Mouse (Mus musculus) forebrain, embryonic 10.5 days (tissue): ENCODE measurements at regions not wholly inside any gene's neighbourhood (a gene's known extent, or its start where the extent isn't known, plus 50 kb on each side); places are given as distances from the start of the nearest gene placed in this dataset.

Experiments
- DNase-seq: peaks from one replicate; pipeline ENCODE4 v3.0.0-alpha.2; 2017; ENCODE audit warnings: low spot score; ENCODE audit errors: extremely low spot score
- H3K27ac ChIP-seq: fragments of 300-500 bp; sonication (generic); 2 replicates; pipeline ENCODE4 v1.5.1; 2016; ENCODE audit warnings: mild to moderate bottlenecking
- H3K27me3 ChIP-seq: fragments of 300-500 bp; sonication (generic); 2 replicates; pipeline ENCODE4 v1.6.1; 2016; ENCODE audit warnings: mild to moderate bottlenecking; ENCODE audit not compliant: poor library complexity, severe bottlenecking
- H3K36me3 ChIP-seq: fragments of 300-500 bp; sonication (generic); replicated peaks from 2 replicates; pipeline ENCODE4 v1.6.1; 2016; ENCODE audit warnings: mild to moderate bottlenecking, moderate library complexity
- H3K4me1 ChIP-seq: fragments of 300-500 bp; sonication (generic); 2 replicates; pipeline ENCODE4 v1.6.1; 2016
- H3K4me3 ChIP-seq: fragments of 300-500 bp; sonication (generic); 2 replicates; pipeline ENCODE4 v1.5.1; 2016; ENCODE audit warnings: mild to moderate bottlenecking, moderate library complexity
- H3K9me3 ChIP-seq: fragments of 300-500 bp; sonication (generic); 2 replicates; pipeline ENCODE4 v1.6.1; 2016; ENCODE audit warnings: mild to moderate bottlenecking, moderate library complexity
- WGBS: fragments of 180-500 bp; shearing (Covaris S2); methylation state at CpG from one replicate; pipeline ENCODE4 v1.1.7; 2016; 5-methylcytosine and 5-hydroxymethylcytosine counted together

DNA sequence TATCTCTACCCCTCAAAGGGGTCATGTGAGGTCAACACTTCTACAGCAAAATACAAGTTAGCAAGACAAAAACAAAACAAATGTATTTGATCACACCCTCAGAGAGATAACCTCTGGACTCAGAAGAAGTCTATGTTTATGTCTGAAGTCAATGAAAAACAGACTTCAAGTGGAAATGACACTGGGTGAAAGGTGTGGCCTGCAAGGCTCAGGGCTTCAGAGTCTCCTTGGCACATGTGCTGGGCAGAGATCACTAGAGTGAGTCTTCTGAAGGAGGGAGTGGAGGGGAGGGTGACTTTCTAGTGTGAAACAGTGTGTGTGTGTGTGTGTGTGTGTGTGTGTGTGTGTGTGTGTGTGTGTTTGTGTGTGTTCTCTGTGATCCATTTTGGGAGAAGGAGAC is 68.2 kb downstream of the Il12a start:
- H3K4me3 ChIP-seq: no peak overlapping the region
- H3K27ac ChIP-seq: no peak overlapping the region
- H3K36me3 ChIP-seq: no peaks in the 10 kb centered on the region
- no peaks in the 10 kb centered on the region for H3K9me3 ChIP-seq
- no peak for DNase-seq
- H3K4me1 ChIP-seq: peaks cover 17% of the 10 kb centered on the region
- no peaks in the 10 kb centered on the region for H3K27me3 ChIP-seq

DNA sequence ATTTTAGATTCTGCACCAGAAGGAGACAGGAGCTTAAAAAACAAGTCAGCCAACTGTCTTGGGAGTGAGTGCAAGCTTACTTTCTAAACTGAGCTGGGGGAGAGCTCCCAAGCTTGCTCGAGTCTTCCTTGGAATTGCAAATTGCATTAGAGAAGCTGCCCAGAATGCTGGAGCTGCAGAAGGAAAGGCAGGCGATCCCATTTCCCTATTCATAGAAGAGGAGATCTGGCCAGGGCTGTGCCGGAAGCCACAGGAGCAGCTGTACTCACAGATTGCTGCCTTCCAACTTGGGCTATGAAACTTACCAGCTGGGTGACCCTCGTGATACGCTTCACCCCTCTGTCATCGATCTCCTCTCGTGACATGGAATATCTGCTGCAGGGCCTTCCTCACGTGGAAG is 68.9 kb downstream of the Il12a start:
- 62% methylated on average over 8 of the region's 8 CpGs for WGBS

DNA sequence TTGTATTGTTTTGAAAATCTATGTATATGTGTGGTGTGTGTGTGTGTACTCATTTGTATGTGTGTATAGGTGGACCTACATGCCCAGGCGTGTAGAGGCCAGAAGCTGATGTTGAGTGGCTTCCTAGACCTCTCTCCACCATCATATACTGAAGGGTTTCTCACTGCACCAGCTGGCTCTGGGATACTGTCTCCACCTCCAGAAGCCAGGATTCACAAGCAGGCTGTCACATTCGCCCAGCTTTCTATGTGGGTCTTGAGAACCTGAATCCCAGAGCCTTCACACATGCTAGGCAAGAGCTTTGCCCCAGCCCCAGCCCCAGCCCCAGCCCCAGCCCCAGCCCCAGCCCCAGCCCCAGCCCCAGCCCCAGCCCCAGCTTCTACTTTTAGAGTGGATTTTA is 70.4 kb downstream of the Il12a start:
- H3K27ac ChIP-seq: peak overlapping the region; percentile 67

More for the DNA sequence above, 68.9 kb downstream of the Il12a start:
- Histone ChIP-seq H3K27ac (no peak overlapping the region), H3K4me3 (no peak overlapping the region), H3K9me3 (no peaks in the 10 kb centered on the region), H3K4me1 (peaks cover 17% of the 10 kb centered on the region), H3K36me3 (no peaks in the 10 kb centered on the region), H3K27me3 (no peaks in the 10 kb centered on the region)
- no peak for DNase-seq

DNA sequence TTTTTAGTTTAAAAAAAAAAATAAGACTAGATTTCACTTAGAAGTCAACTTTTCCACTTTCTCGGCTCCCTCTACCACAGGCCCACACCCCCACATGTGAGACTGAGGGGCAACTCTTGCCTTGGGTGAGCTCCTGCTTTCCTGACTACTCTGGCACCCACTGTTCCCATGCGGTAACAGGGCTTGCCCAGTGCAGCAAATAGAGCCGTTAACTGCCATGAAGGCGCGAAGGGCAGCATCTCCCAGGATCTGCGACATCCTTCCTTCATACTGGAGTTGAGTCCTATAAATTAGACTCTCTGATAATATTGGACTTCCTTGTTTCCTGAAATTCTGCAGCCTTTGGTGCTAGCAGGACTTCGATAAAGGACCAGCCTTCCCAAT is 70.8 kb downstream of the Il12a start:
- H3K27me3 ChIP-seq: no peaks in the 10 kb centered on the region
- DNase-seq: no peak
- peaks cover 17% of the 10 kb centered on the region for H3K4me1 ChIP-seq
- WGBS: 71% methylated on average over 7 of the region's 7 CpGs
- H3K36me3 ChIP-seq: no peaks in the 10 kb centered on the region
- no peak overlapping the region for H3K4me3 ChIP-seq
- H3K27ac ChIP-seq: peak overlapping the region; percentile 67
- H3K9me3 ChIP-seq: no peaks in the 10 kb centered on the region

More for the DNA sequence above, 70.4 kb downstream of the Il12a start:
- DNase-seq: no peak
- Histone ChIP-seq H3K9me3 (no peaks in the 10 kb centered on the region), H3K36me3 (no peaks in the 10 kb centered on the region), H3K4me3 (no peak overlapping the region), H3K4me1 (peaks cover 17% of the 10 kb centered on the region), H3K27me3 (no peaks in the 10 kb centered on the region)
- WGBS: 72% methylated on average over 2 of the region's 2 CpGs

DNA sequence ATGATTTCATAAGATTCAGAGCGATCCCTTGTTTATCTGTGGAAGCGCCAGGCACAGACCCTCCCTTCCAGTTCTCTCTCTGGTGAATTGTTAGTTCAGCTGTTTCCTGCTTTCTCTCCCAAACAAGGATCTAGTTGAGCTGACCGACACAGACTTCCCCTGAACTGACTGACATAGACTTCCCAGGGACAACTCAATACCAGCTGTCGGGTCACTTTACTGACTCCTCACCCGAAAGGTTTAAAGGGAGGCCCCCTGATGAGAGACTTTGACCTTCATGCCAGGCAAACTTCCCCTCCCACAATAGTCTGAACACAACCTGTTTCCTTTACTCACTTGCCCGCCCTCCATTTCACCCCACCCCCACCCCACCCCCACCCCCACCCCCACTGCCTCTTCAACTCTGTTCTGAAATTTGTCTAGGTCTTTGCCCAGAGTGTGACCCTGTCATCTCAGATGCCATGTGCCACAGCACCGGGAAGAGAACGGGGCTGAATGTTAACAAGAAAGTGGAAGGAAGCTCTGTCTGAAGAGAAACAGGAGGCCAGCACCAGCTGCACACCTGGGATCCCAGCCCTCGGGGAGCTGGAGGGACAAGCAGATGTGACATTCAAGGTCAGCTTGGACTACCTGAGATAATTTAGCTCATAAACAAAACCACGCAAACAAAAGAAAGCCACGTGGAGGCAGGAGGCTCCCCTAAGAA is 71.3 kb downstream of the Il12a start:
- WGBS: 43% methylated on average over 11 of the region's 11 CpGs
- no peak overlapping the region for H3K4me3 ChIP-seq
- DNase-seq: peak; percentile 23
- H3K27ac ChIP-seq: peak overlapping the region; percentile 56
- H3K9me3 ChIP-seq: no peaks in the 10 kb centered on the region
- peaks cover 17% of the 10 kb centered on the region for H3K4me1 ChIP-seq
- no peaks in the 10 kb centered on the region for H3K27me3 ChIP-seq
- no peaks in the 10 kb centered on the region for H3K36me3 ChIP-seq

GRCm38 (mm10) chr3:68762988-68763387 is 72.5 kb downstream of the Il12a start:
- no peak overlapping the region for H3K4me3 ChIP-seq
- DNase-seq: no peak
- no peaks in the 10 kb centered on the region for H3K9me3 ChIP-seq
- no peaks in the 10 kb centered on the region for H3K36me3 ChIP-seq
- H3K27me3 ChIP-seq: no peaks in the 10 kb centered on the region
- peaks cover 17% of the 10 kb centered on the region for H3K4me1 ChIP-seq
- 93% methylated on average over 8 of the region's 8 CpGs for WGBS
- H3K27ac ChIP-seq: no peak overlapping the region

GRCm38 (mm10) chr3:68764336-68764735 is 73.9 kb downstream of the Il12a start:
- H3K36me3 ChIP-seq: no peaks in the 10 kb centered on the region
- H3K4me3 ChIP-seq: no peak overlapping the region
- no peaks in the 10 kb centered on the region for H3K27me3 ChIP-seq
- H3K4me1 ChIP-seq: peaks cover 17% of the 10 kb centered on the region
- H3K27ac ChIP-seq: no peak overlapping the region
- DNase-seq: no peak
- no peaks in the 10 kb centered on the region for H3K9me3 ChIP-seq
- WGBS: 92% methylated on average over 4 of the region's 4 CpGs

- 90% methylated on average over 7 of the region's 7 CpGs for WGBS
- H3K27ac ChIP-seq: no peak overlapping the region
Observed at GRCm38 (mm10) chr3:68764917-68765598, 74.6 kb downstream of the Il12a start.

GRCm38 (mm10) chr3:68771579-68771978 is 81.1 kb downstream of the Il12a start:
- H3K27ac ChIP-seq: no peak overlapping the region

More at GRCm38 (mm10) chr3:68764917-68765598, 74.6 kb downstream of the Il12a start:
- Histone ChIP-seq H3K36me3 (no peaks in the 10 kb centered on the region), H3K9me3 (no peaks in the 10 kb centered on the region), H3K4me3 (no peak overlapping the region), H3K4me1 (peaks cover 17% of the 10 kb centered on the region), H3K27me3 (no peaks in the 10 kb centered on the region)
- no peak for DNase-seq

GRCm38 (mm10) chr3:68777801-68778200 is 87.4 kb downstream of the Il12a start:
- H3K36me3 ChIP-seq: no peaks in the 10 kb centered on the region
- no peaks in the 10 kb centered on the region for H3K9me3 ChIP-seq
- H3K27me3 ChIP-seq: no peaks in the 10 kb centered on the region
- H3K27ac ChIP-seq: no peak overlapping the region
- peaks cover 20% of the 10 kb centered on the region for H3K4me1 ChIP-seq
- DNase-seq: no peak
- H3K4me3 ChIP-seq: no peak overlapping the region
- 87% methylated on average over 2 of the region's 2 CpGs for WGBS

More at GRCm38 (mm10) chr3:68771579-68771978, 81.1 kb downstream of the Il12a start:
- 93% methylated on average over 3 of the region's 3 CpGs for WGBS
- Histone ChIP-seq H3K36me3 (no peaks in the 10 kb centered on the region), H3K27me3 (no peaks in the 10 kb centered on the region), H3K9me3 (no peaks in the 10 kb centered on the region), H3K4me3 (no peak overlapping the region), H3K4me1 (no peaks in the 10 kb centered on the region)
- no peak for DNase-seq

- WGBS: 89% methylated on average over 16 of the region's 16 CpGs
- Histone ChIP-seq H3K27me3 (no peaks in the 10 kb centered on the region), H3K4me3 (no peak overlapping the region), H3K36me3 (no peaks in the 10 kb centered on the region), H3K9me3 (no peaks in the 10 kb centered on the region), H3K27ac (no peak overlapping the region), H3K4me1 (peaks cover 27% of the 10 kb centered on the region)
- no peak for DNase-seq
Observed at GRCm38 (mm10) chr3:68778354-68779040, 88.1 kb downstream of the Il12a start.

GRCm38 (mm10) chr3:68780843-68781242 is 88.5 kb upstream of the 1110032F04Rik start:
- H3K36me3 ChIP-seq: no peaks in the 10 kb centered on the region
- H3K27ac ChIP-seq: peak overlapping the region; percentile 30; the same call in 1 of the 2 replicates
- H3K4me1 ChIP-seq: peaks cover 36% of the 10 kb centered on the region
- no peaks in the 10 kb centered on the region for H3K9me3 ChIP-seq
- WGBS: 73% methylated on average over 7 of the region's 7 CpGs
- DNase-seq: no peak
- H3K27me3 ChIP-seq: no peaks in the 10 kb centered on the region
- H3K4me3 ChIP-seq: no peak overlapping the region

DNA sequence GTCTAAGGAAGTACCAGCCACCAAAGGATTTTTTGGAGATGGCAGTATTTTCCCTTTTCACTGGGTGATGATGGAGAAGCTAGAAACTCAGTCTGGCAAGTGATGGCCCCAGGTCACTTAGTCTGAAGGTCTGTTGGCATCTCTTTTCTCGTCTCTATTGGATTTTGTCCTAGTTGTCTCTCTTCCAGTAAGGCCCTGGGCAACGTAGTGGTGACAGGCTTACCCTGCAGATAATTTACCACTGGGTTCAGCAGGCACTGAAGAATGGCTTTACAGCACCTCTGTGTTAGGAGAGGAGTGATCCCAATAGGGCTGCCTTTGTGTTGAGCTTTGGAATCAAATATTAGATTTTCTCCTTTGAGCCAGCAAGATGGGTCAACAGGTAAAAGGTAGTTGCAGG is 87.9 kb upstream of the 1110032F04Rik start:
- 68% methylated on average over 2 of the region's 2 CpGs for WGBS
- no peak for DNase-seq
- no peaks in the 10 kb centered on the region for H3K27me3 ChIP-seq
- H3K36me3 ChIP-seq: no peaks in the 10 kb centered on the region
- peaks cover 37% of the 10 kb centered on the region for H3K4me1 ChIP-seq
- H3K4me3 ChIP-seq: no peak overlapping the region
- H3K9me3 ChIP-seq: no peaks in the 10 kb centered on the region
- no peak overlapping the region for H3K27ac ChIP-seq
